Mouse (Mus musculus): ENCODE data around the gene Siah2.

DNA sequence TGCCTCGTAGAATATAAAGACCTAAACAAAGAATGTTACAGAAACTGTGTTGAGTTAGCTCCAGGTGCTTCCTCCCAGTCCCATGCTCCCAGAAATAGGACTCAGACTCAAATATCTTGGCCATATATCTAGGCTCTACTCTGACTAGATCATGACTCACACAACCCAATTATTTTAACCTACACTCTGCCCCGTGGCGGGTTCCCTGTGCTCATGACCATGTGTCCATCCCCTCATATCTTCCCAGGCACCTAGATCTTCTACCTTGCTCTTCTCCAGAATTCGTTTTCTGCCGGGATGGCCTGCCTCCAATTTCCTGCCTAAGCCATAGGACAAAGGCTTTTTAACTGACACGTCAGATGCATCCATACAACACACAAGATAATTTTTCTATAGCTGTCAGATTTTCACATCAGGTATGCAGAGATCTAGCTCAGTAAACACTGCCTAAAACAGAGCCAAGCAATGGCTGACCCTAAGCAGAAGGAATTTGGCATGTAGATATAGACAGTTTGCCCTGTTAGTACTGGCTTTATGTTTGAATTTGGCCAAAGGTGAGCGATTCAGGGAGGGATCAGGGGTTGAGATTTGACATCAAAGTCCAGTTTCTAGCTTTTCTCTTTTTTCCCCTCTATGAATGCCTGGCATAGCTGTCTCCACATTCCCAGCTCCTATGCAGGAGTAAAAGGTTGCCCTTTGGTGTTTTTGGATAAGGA lies 5.8 kb downstream of the Siah2 start:
- TF ChIP-seq POLR2AphosphoS2 (IDR thresholded peaks at IDR 0.05; ENCODE audit: insufficient read length, low read depth): no peak
- TF ChIP-seq POLR2A (IDR thresholded peaks at IDR 0.05; ENCODE audit: insufficient read length, low read depth): no peak
- TF ChIP-seq MAX (IDR thresholded peaks at IDR 0.05; ENCODE audit: low read depth): no peak
- no peak for TF ChIP-seq E2F4 (IDR thresholded peaks at IDR 0.05; ENCODE audit: insufficient read depth)
- TF ChIP-seq CEBPB (IDR thresholded peaks at IDR 0.05; ENCODE audit: insufficient read depth, poor library complexity, severe bottlenecking): no peak
- no peak for TF ChIP-seq TCF12 (IDR thresholded peaks at IDR 0.05; ENCODE audit: insufficient read depth, poor library complexity, severe bottlenecking)
- TF ChIP-seq MYOG (IDR thresholded peaks at IDR 0.05; ENCODE audit: control insufficient read depth in 1 of 3, insufficient read depth in 1 of 3, insufficient read length in 2 of 3, low read depth in 2 of 3): no peak
- TF ChIP-seq USF1 (IDR thresholded peaks at IDR 0.05; ENCODE audit: low read depth): no peak
- TF ChIP-seq TCF3 (IDR thresholded peaks at IDR 0.05; ENCODE audit: insufficient read length, low read depth): no peak
- no peak for TF ChIP-seq MYOD1 (IDR thresholded peaks at IDR 0.05; ENCODE audit: control insufficient read depth in 1 of 3, insufficient read length in 2 of 3, low read depth in 2 of 3)
- TF ChIP-seq SRF (IDR thresholded peaks at IDR 0.05; ENCODE audit: control insufficient read depth, insufficient read length, low read depth): no peak

Measured in myocyte (in vitro differentiated cells).